Mouse (Mus musculus) intestine, postnatal 0 days (tissue): Measurements from ENCODE around the gene Plekho1. TPM values are rescaled to one million over a fixed set of nuclear protein-coding genes. Genes with fewer than 3 reads are reported as not detected.
A peak's percentile ranks its signal among the peaks of the same experiment; 100 is the strongest.
"Not testable (repeated sequence)": the region's sequence is repeated elsewhere in the genome, so short reads cannot be mapped to it uniquely, and the experiment has no call there.

Experiments
- ATAC-seq: fragments of 200-750 bp; cut with Nextera tagmentation; 2 replicates; pipeline ENCODE4 v1.8.0; 2017; ENCODE audit warnings: mild to moderate bottlenecking, moderate TSS enrichment, moderate library complexity
- H3K27ac ChIP-seq: fragments of 300-500 bp; sonication (generic); 2 replicates; pipeline ENCODE4 v1.5.1; 2014; ENCODE audit warnings: mild to moderate bottlenecking, low read depth, low read length, moderate library complexity
- H3K27me3 ChIP-seq: fragments of 300-500 bp; sonication (generic); replicated peaks from 2 replicates; pipeline ENCODE4 v1.6.1; 2014; ENCODE audit warnings: low read length, mixed read lengths; ENCODE audit not compliant: control insufficient read depth, insufficient read depth
- H3K36me3 ChIP-seq: fragments of 300-500 bp; sonication (generic); 2 replicates; pipeline ENCODE4 v1.6.1; 2014; ENCODE audit warnings: mild to moderate bottlenecking, moderate library complexity; ENCODE audit not compliant: control insufficient read depth, insufficient read depth
- H3K4me1 ChIP-seq: fragments of 300-500 bp; sonication (generic); replicated peaks from 2 replicates; pipeline ENCODE4 v1.6.1; 2014; ENCODE audit warnings: antibody characterized with exemption, low read length, mixed read lengths; ENCODE audit not compliant: control insufficient read depth, insufficient read depth
- H3K4me2 ChIP-seq: fragments of 300-500 bp; sonication (generic); replicated peaks from 2 replicates; pipeline ENCODE4 v1.6.1; 2014; ENCODE audit warnings: low read depth, mild to moderate bottlenecking, moderate library complexity
- H3K4me3 ChIP-seq: fragments of 300-500 bp; sonication (generic); 2 replicates; pipeline ENCODE4 v1.5.1; 2014; ENCODE audit warnings: low read depth, low read length
- H3K9ac ChIP-seq: fragments of 300-500 bp; sonication (generic); 2 replicates; pipeline ENCODE4 v1.6.1; 2014; ENCODE audit warnings: mild to moderate bottlenecking, low read depth, low read length
- H3K9me3 ChIP-seq: fragments of 300-500 bp; sonication (generic); 2 replicates; pipeline ENCODE4 v1.6.1; 2016; ENCODE audit warnings: mixed run types; ENCODE audit not compliant: control insufficient read depth
- CTCF ChIP-seq: sonication (generic); IDR thresholded peaks from 2 replicates; pipeline ENCODE4 v1.5.1; 2016; ENCODE audit warnings: low read depth, mild to moderate bottlenecking, control low read depth, antibody characterized with exemption, moderate library complexity
- WGBS: fragments of 180-500 bp; shearing (Covaris S2); extraction: QIAGEN DNeasy Blood & Tissue Kit; methylation state at CpG from one replicate; pipeline ENCODE4 v1.1.7; 2014; 5-methylcytosine and 5-hydroxymethylcytosine counted together
- polyA plus RNA-seq: library from polyadenylated mRNA; unstranded; fragments of >200 nt; fragmentation: Nextera tagmentation; extraction: Ambion mirVana; gene quantifications from 2 replicates; pipeline ENCODE4 v1.2.1, GENCODE M21; 2015

The Plekho1 gene
- polyA plus RNA-seq, 1 experiment from 2014 or later, result 18.9 TPM

- Histone ChIP-seq H3K4me3 (no peak overlapping the region), H3K27ac (no peak overlapping the region), H3K4me1 (no peaks in the 10 kb centered on the region), H3K36me3 (no peaks in the 10 kb centered on the region), H3K9me3 (no peaks in the 10 kb centered on the region), H3K27me3 (no peaks in the 10 kb centered on the region), H3K4me2 (no peak overlapping the region), H3K9ac (no peak overlapping the region)
- TF ChIP-seq CTCF, result peak; percentile 64
- WGBS, result 71% methylated on average over 5 of the region's 5 CpGs
- ATAC-seq, result no peak
Observed at GRCm38 (mm10) chr3:95959082-95959481, 36.7 kb downstream of the Plekho1 start.

GRCm38 (mm10) chr3:95957359-95958148, 38.2 kb downstream of the Plekho1 start:
- WGBS, result 60% methylated on average over 8 of the region's 8 CpGs
- Histone ChIP-seq H3K4me2 (no peak overlapping the region), H3K4me1 (no peaks in the 10 kb centered on the region), H3K27ac (no peak overlapping the region), H3K9ac (no peak overlapping the region), H3K4me3 (no peak overlapping the region), H3K9me3 (no peaks in the 10 kb centered on the region), H3K36me3 (no peaks in the 10 kb centered on the region), H3K27me3 (no peaks in the 10 kb centered on the region)
- ATAC-seq, result no peak
- no peak for TF ChIP-seq CTCF

- no peak for TF ChIP-seq CTCF
- H3K4me1 ChIP-seq, result no peaks in the 10 kb centered on the region
- WGBS, result 91% methylated on average over 5 of the region's 5 CpGs
- no peaks in the 10 kb centered on the region for H3K36me3 ChIP-seq
- no peak overlapping the region for H3K4me2 ChIP-seq
- H3K27me3 ChIP-seq, result no peaks in the 10 kb centered on the region
- H3K9me3 ChIP-seq, result no peaks in the 10 kb centered on the region
- H3K4me3 ChIP-seq, result no peak overlapping the region
- no peak overlapping the region for H3K9ac ChIP-seq
- ATAC-seq, result no peak
- H3K27ac ChIP-seq, result no peak overlapping the region
Observed at GRCm38 (mm10) chr3:95955318-95955717, 40.5 kb downstream of the Plekho1 start.

- 90% methylated on average over 12 of the region's 12 CpGs for WGBS
- H3K27ac ChIP-seq, ATAC-seq: not testable (repeated sequence)
Observed at GRCm38 (mm10) chr3:95954648-95955173, 41.1 kb downstream of the Plekho1 start.

GRCm38 (mm10) chr3:95953522-95953921, 42.3 kb downstream of the Plekho1 start:
- Histone ChIP-seq H3K27ac (no peak overlapping the region), H3K4me3 (no peak overlapping the region), H3K36me3 (no peaks in the 10 kb centered on the region), H3K9me3 (no peaks in the 10 kb centered on the region), H3K9ac (no peak overlapping the region), H3K27me3 (no peaks in the 10 kb centered on the region), H3K4me1 (no peaks in the 10 kb centered on the region), H3K4me2 (no peak overlapping the region)
- no peak for TF ChIP-seq CTCF
- 68% methylated on average over 3 of the region's 3 CpGs for WGBS
- no peak for ATAC-seq

More at GRCm38 (mm10) chr3:95954648-95955173, 41.1 kb downstream of the Plekho1 start:
- H3K9ac ChIP-seq, H3K4me3 ChIP-seq, H3K27me3 ChIP-seq, H3K4me2 ChIP-seq, H3K36me3 ChIP-seq, H3K4me1 ChIP-seq, H3K9me3 ChIP-seq: not testable (repeated sequence)

- no peak overlapping the region for H3K4me3 ChIP-seq
- no peak for TF ChIP-seq CTCF
- no peak overlapping the region for H3K9ac ChIP-seq
- ATAC-seq, result no peak
- no peaks in the 10 kb centered on the region for H3K36me3 ChIP-seq
- H3K9me3 ChIP-seq, result no peaks in the 10 kb centered on the region
- H3K27ac ChIP-seq, result no peak overlapping the region
- H3K4me1 ChIP-seq, result no peaks in the 10 kb centered on the region
- no peaks in the 10 kb centered on the region for H3K27me3 ChIP-seq
- no peak overlapping the region for H3K4me2 ChIP-seq
Observed at GRCm38 (mm10) chr3:95953023-95953422, 42.8 kb downstream of the Plekho1 start.

GRCm38 (mm10) chr3:95951566-95951965, 44.2 kb downstream of the Plekho1 start:
- not testable (repeated sequence) for H3K4me1 ChIP-seq, H3K27me3 ChIP-seq, H3K9me3 ChIP-seq, ATAC-seq, H3K36me3 ChIP-seq
- H3K9ac ChIP-seq, result peak overlapping the region; percentile 54
- peak overlapping the region; percentile 91 for H3K27ac ChIP-seq
- peak overlapping the region; percentile 69 for H3K4me2 ChIP-seq
- WGBS, result 73% methylated on average over 12 of the region's 12 CpGs
- peak overlapping the region; percentile 49 for H3K4me3 ChIP-seq
